Mouse (Mus musculus) cerebellum, postnatal 4 days (tissue): Measurements from ENCODE around the gene Brk1.

Experiments
- DNase-seq, 2 experiments: peaks; one replicate each; pipeline ENCODE4 v3.0.0; 2022; ENCODE audit warnings: low spot score in 2 of 2, mixed read lengths in 1 of 2

Brk1 gene

GRCm38 (mm10) chr6:113660492-113661352 lies 56.1 kb downstream of the Brk1 start:
- DNase-seq: no peak

- DNase-seq: no peak
Observed at GRCm38 (mm10) chr6:113661353-113662241, 57.0 kb downstream of the Brk1 start.

GRCm38 (mm10) chr6:113662964-113663700 lies 58.6 kb downstream of the Brk1 start:
- no peak for DNase-seq

GRCm38 (mm10) chr6:113664305-113664704 lies 59.7 kb downstream of the Brk1 start:
- DNase-seq: no peak
